Mouse (Mus musculus) neural tube, embryonic 15.5 days (tissue): Measurements from ENCODE around the gene Tmem59l. TPM values are rescaled to one million over a fixed set of nuclear protein-coding genes. Genes with fewer than 3 reads are reported as not detected.

ENCODE experiments used
- ATAC-seq: fragments of 200-750 bp; cut with Nextera tagmentation; 2 replicates; pipeline ENCODE4 v1.8.0; 2017; ENCODE audit warnings: mild to moderate bottlenecking, moderate TSS enrichment, moderate library complexity; ENCODE audit not compliant: low FRiP score
- H3K27ac ChIP-seq: fragments of 300-500 bp; sonication (generic); replicated peaks from 2 replicates; pipeline ENCODE4 v1.5.1; 2015; ENCODE audit warnings: mild to moderate bottlenecking, inconsistent platforms
- H3K27me3 ChIP-seq: fragments of 300-500 bp; sonication (generic); replicated peaks from 2 replicates; pipeline ENCODE4 v1.6.1; 2015; ENCODE audit warnings: inconsistent platforms
- H3K36me3 ChIP-seq: fragments of 300-500 bp; sonication (generic); 2 replicates; pipeline ENCODE4 v1.6.1; 2015; ENCODE audit warnings: inconsistent platforms
- H3K4me1 ChIP-seq: fragments of 300-500 bp; sonication (generic); 2 replicates; pipeline ENCODE4 v1.6.1; 2015; ENCODE audit warnings: inconsistent platforms
- H3K4me2 ChIP-seq: fragments of 300-500 bp; sonication (generic); 2 replicates; pipeline ENCODE4 v1.6.1; 2015; ENCODE audit warnings: inconsistent platforms, mild to moderate bottlenecking, moderate library complexity
- H3K4me3 ChIP-seq: fragments of 300-500 bp; sonication (generic); replicated peaks from 2 replicates; pipeline ENCODE4 v1.5.1; 2015; ENCODE audit warnings: mild to moderate bottlenecking, inconsistent platforms
- H3K9ac ChIP-seq: fragments of 300-500 bp; sonication (generic); replicated peaks from 2 replicates; pipeline ENCODE4 v1.6.1; 2015; ENCODE audit warnings: mild to moderate bottlenecking, inconsistent platforms
- H3K9me3 ChIP-seq: fragments of 300-500 bp; sonication (generic); replicated peaks from 2 replicates; pipeline ENCODE4 v1.6.1; 2016; ENCODE audit warnings: inconsistent platforms
- WGBS: fragments of 180-500 bp; shearing (Covaris S2); methylation state at CpG from one replicate; pipeline ENCODE4 v1.1.7; 2015; ENCODE audit warnings: mixed read lengths; 5-methylcytosine and 5-hydroxymethylcytosine counted together
- polyA plus RNA-seq: library from polyadenylated mRNA; unstranded; fragments of >200 nt; fragmentation: Nextera tagmentation; extraction: Ambion mirVana; gene quantifications from 2 replicates; pipeline ENCODE4 v1.2.1, GENCODE M21; 2015

Tmem59l gene
- polyA plus RNA-seq, 1 experiment from 2014 or later, result 188 TPM

GRCm38 (mm10) chr8:70464162-70464561 lies 23.0 kb downstream of the Tmem59l start:
- H3K9me3 ChIP-seq, result no peaks in the 10 kb centered on the region
- 93% methylated on average over 6 of the region's 6 CpGs for WGBS
- no peak overlapping the region for H3K4me2 ChIP-seq
- H3K4me3 ChIP-seq, result no peak overlapping the region
- no peaks in the 10 kb centered on the region for H3K36me3 ChIP-seq
- ATAC-seq, result no peak
- no peak overlapping the region for H3K9ac ChIP-seq
- peaks cover 41% of the 10 kb centered on the region for H3K4me1 ChIP-seq
- no peaks in the 10 kb centered on the region for H3K27me3 ChIP-seq
- no peak overlapping the region for H3K27ac ChIP-seq

GRCm38 (mm10) chr8:70463306-70463705 lies 23.9 kb downstream of the Tmem59l start:
- H3K9ac ChIP-seq, result no peak overlapping the region
- no peak overlapping the region for H3K4me2 ChIP-seq
- no peaks in the 10 kb centered on the region for H3K36me3 ChIP-seq
- H3K9me3 ChIP-seq, result no peaks in the 10 kb centered on the region
- no peak overlapping the region for H3K4me3 ChIP-seq
- ATAC-seq, result no peak
- H3K4me1 ChIP-seq, result peaks cover 34% of the 10 kb centered on the region
- no peak overlapping the region for H3K27ac ChIP-seq
- 39% methylated on average over 4 of the region's 4 CpGs for WGBS
- H3K27me3 ChIP-seq, result no peaks in the 10 kb centered on the region

- no peak overlapping the region for H3K4me2 ChIP-seq
- no peak overlapping the region for H3K27ac ChIP-seq
- H3K4me3 ChIP-seq, result no peak overlapping the region
- ATAC-seq, result no peak
- H3K4me1 ChIP-seq, result peaks cover 27% of the 10 kb centered on the region
- H3K9ac ChIP-seq, result no peak overlapping the region
- no peaks in the 10 kb centered on the region for H3K36me3 ChIP-seq
- H3K27me3 ChIP-seq, result no peaks in the 10 kb centered on the region
- WGBS, result 83% methylated on average over 8 of the region's 8 CpGs
- no peaks in the 10 kb centered on the region for H3K9me3 ChIP-seq
Observed at GRCm38 (mm10) chr8:70462516-70462813, 24.7 kb downstream of the Tmem59l start.

- ATAC-seq, result 0 out of 2 replicates have a peak, but pooled peaks have one; percentile 18
- H3K36me3 ChIP-seq, result no peaks in the 10 kb centered on the region
- peak overlapping the region; percentile 0; the same call in 1 of the 2 replicates for H3K9ac ChIP-seq
- H3K4me2 ChIP-seq, result no peak overlapping the region
- WGBS, result 91% methylated on average over 16 of the region's 16 CpGs
- no peaks in the 10 kb centered on the region for H3K27me3 ChIP-seq
- H3K4me3 ChIP-seq, result no peak overlapping the region
- H3K27ac ChIP-seq, result no peak overlapping the region
- no peaks in the 10 kb centered on the region for H3K9me3 ChIP-seq
- H3K4me1 ChIP-seq, result peaks cover 22% of the 10 kb centered on the region
Observed at GRCm38 (mm10) chr8:70461765-70462515, 25.2 kb downstream of the Tmem59l start.

- no peak overlapping the region for H3K27ac ChIP-seq
- H3K4me3 ChIP-seq, result no peak overlapping the region
- 71% methylated on average over 9 of the region's 9 CpGs for WGBS
- no peaks in the 10 kb centered on the region for H3K9me3 ChIP-seq
- H3K4me2 ChIP-seq, result no peak overlapping the region
- H3K9ac ChIP-seq, result no peak overlapping the region
- no peaks in the 10 kb centered on the region for H3K27me3 ChIP-seq
- H3K36me3 ChIP-seq, result no peaks in the 10 kb centered on the region
- H3K4me1 ChIP-seq, result peaks cover 15% of the 10 kb centered on the region
- no peak for ATAC-seq
Observed at GRCm38 (mm10) chr8:70460606-70461005, 26.6 kb downstream of the Tmem59l start.

- ATAC-seq, result no peak
- Histone ChIP-seq H3K4me1 (peaks cover 15% of the 10 kb centered on the region), H3K36me3 (no peaks in the 10 kb centered on the region), H3K9ac (no peak overlapping the region), H3K27ac (no peak overlapping the region), H3K9me3 (no peaks in the 10 kb centered on the region), H3K27me3 (no peaks in the 10 kb centered on the region), H3K4me2 (no peak overlapping the region), H3K4me3 (no peak overlapping the region)
- 90% methylated on average over 5 of the region's 5 CpGs for WGBS
Observed at GRCm38 (mm10) chr8:70460199-70460598, 27.0 kb downstream of the Tmem59l start.

- Histone ChIP-seq H3K4me3 (no peak overlapping the region), H3K36me3 (no peaks in the 10 kb centered on the region), H3K27ac (no peak overlapping the region), H3K4me1 (peaks cover 15% of the 10 kb centered on the region), H3K9ac (no peak overlapping the region), H3K9me3 (no peaks in the 10 kb centered on the region), H3K27me3 (no peaks in the 10 kb centered on the region), H3K4me2 (no peak overlapping the region)
- WGBS, result 97% methylated on average over 2 of the region's 2 CpGs
- ATAC-seq, result no peak
Observed at GRCm38 (mm10) chr8:70459636-70460035, 27.5 kb downstream of the Tmem59l start.

GRCm38 (mm10) chr8:70458462-70458861 lies 28.7 kb downstream of the Tmem59l start:
- Histone ChIP-seq H3K4me3 (no peak overlapping the region), H3K4me1 (peaks cover 11% of the 10 kb centered on the region), H3K27me3 (no peaks in the 10 kb centered on the region), H3K27ac (no peak overlapping the region), H3K9ac (no peak overlapping the region), H3K4me2 (no peak overlapping the region), H3K9me3 (no peaks in the 10 kb centered on the region), H3K36me3 (no peaks in the 10 kb centered on the region)
- 84% methylated on average over 3 of the region's 3 CpGs for WGBS
- ATAC-seq, result no peak

- H3K9ac ChIP-seq, result no peak overlapping the region
- no peak overlapping the region for H3K4me3 ChIP-seq
- no peaks in the 10 kb centered on the region for H3K27me3 ChIP-seq
- H3K4me2 ChIP-seq, result no peak overlapping the region
- H3K27ac ChIP-seq, result no peak overlapping the region
- ATAC-seq, result no peak
- no peaks in the 10 kb centered on the region for H3K36me3 ChIP-seq
- H3K4me1 ChIP-seq, result peaks cover 8% of the 10 kb centered on the region; the same call in 1 of the 2 replicates
- 86% methylated on average over 6 of the region's 6 CpGs for WGBS
- no peaks in the 10 kb centered on the region for H3K9me3 ChIP-seq
Observed at GRCm38 (mm10) chr8:70457882-70458281, 29.3 kb downstream of the Tmem59l start.

GRCm38 (mm10) chr8:70456996-70457395 lies 30.2 kb downstream of the Tmem59l start:
- no peaks in the 10 kb centered on the region for H3K27me3 ChIP-seq
- ATAC-seq, result no peak
- no peak overlapping the region for H3K4me3 ChIP-seq
- no peaks in the 10 kb centered on the region for H3K9me3 ChIP-seq
- 98% methylated on average over 1 of the region's 1 CpGs for WGBS
- H3K4me2 ChIP-seq, result no peak overlapping the region
- peaks cover 8% of the 10 kb centered on the region; the same call in 1 of the 2 replicates for H3K4me1 ChIP-seq
- peaks cover 8% of the 10 kb centered on the region for H3K36me3 ChIP-seq
- no peak overlapping the region for H3K9ac ChIP-seq
- no peak overlapping the region for H3K27ac ChIP-seq

GRCm38 (mm10) chr8:70453852-70454251 lies 33.3 kb downstream of the Tmem59l start:
- Histone ChIP-seq H3K36me3 (peaks cover 30% of the 10 kb centered on the region), H3K9me3 (no peaks in the 10 kb centered on the region), H3K27me3 (no peaks in the 10 kb centered on the region), H3K4me3 (no peak overlapping the region), H3K9ac (no peak overlapping the region), H3K4me2 (no peak overlapping the region), H3K4me1 (peaks cover 4% of the 10 kb centered on the region), H3K27ac (no peak overlapping the region)
- WGBS, result 88% methylated on average over 5 of the region's 5 CpGs
- ATAC-seq, result no peak

GRCm38 (mm10) chr8:70452196-70452966 lies 34.8 kb downstream of the Tmem59l start:
- no peaks in the 10 kb centered on the region for H3K27me3 ChIP-seq
- no peak overlapping the region for H3K27ac ChIP-seq
- no peak overlapping the region for H3K4me3 ChIP-seq
- H3K36me3 ChIP-seq, result peaks cover 30% of the 10 kb centered on the region
- peaks cover 15% of the 10 kb centered on the region for H3K4me1 ChIP-seq
- no peak for ATAC-seq
- H3K9me3 ChIP-seq, result no peaks in the 10 kb centered on the region
- 65% methylated on average over 52 of the region's 52 CpGs for WGBS
- H3K4me2 ChIP-seq, result no peak overlapping the region
- H3K9ac ChIP-seq, result no peak overlapping the region
